Mouse (Mus musculus) liver, postnatal 0 days (tissue): ENCODE results near the gene Csf2rb.

Experiments
- CTCF ChIP-seq: sonication (generic); IDR thresholded peaks from 2 replicates; pipeline ENCODE4 v1.5.1; 2016; ENCODE audit warnings: antibody characterized with exemption, low read depth
- EP300 ChIP-seq: IDR thresholded peaks from 2 replicates; pipeline ENCODE4 v1.6.1; 2016; ENCODE audit warnings: antibody characterized with exemption, low read depth, mild to moderate bottlenecking

- TF ChIP-seq CTCF, result no peak
- TF ChIP-seq EP300, result no peak
Measured at GRCm38 (mm10) chr15:78305341-78305933, 20.1 kb upstream of the Csf2rb start, which contains the start of gene Csf2rb2.
